Mouse (Mus musculus) 3T3-L1 (cell line): ENCODE data around the gene Otoa.

Source experiments
- DNase-seq: peaks from one replicate; pipeline ENCODE4 v3.0.0-alpha.2; 2015; ENCODE audit warnings: low read depth, low spot score

Gene Otoa

DNA sequence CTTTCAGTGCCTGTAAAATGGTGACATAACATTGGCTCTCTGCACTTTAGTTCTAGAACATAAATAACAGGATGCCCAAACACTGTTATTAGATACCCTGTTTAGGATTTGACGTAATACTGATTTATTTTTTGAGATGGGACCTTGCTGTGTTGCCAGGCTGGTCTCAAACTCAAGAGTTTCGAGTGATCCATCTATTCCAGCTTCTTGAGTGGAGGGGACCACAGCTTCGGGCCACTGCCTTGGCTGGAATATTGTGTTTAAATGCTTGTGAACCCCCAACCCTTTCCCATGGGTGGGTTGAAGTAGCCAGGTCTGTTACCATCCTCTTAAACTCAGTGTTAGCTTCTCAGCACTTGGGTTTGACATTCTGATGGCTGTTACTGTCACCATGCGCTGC, at the start of gene Otoa:
Gene Otoa (plus strand): TSS at position 301 of the 400 bp plus-strand sequence.
- no peak for DNase-seq

DNA sequence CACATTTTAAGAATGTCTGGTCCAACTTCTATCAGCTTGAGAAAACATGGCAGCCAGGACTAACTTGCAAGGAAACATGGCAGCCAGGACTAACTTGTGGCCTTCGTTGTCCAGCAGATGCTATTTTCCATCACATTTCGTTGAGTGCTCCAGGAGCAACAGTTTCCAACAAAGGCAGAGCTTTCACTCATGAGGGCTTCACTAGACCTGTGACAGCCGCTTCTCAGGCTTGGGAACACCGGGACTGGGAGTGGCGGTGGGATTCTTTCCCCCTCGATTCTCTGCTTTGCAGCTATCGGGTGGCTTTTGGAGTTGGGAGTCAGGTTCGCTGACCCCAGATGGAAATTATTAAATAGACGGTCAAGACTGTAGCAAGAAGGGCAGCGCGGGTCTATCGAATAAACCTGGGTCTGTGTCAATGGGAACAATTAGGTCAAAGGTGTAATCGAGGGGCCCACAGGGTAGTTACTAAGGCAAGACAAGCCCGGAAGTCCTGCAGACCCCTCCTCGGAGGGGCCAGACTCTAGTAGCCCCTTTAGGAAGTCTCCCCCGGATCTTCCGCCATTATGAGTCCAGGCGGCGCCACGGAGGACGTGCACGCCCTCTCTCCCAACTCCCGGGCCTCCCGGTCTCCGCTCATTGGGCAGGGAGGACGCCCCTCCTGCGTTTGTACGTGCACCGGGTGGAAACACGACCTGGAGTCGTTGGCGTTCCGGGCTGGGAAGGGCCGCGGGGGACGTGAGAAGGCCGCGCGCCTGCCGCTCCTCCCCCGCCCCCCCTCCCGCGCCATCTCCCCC, 47.4 kb upstream of the Otoa start, which contains the start of gene Mettl9:
Gene Mettl9 (plus strand): TSS at position 590 of the 797 bp plus-strand sequence.
- DNase-seq = peak; percentile 85

DNA sequence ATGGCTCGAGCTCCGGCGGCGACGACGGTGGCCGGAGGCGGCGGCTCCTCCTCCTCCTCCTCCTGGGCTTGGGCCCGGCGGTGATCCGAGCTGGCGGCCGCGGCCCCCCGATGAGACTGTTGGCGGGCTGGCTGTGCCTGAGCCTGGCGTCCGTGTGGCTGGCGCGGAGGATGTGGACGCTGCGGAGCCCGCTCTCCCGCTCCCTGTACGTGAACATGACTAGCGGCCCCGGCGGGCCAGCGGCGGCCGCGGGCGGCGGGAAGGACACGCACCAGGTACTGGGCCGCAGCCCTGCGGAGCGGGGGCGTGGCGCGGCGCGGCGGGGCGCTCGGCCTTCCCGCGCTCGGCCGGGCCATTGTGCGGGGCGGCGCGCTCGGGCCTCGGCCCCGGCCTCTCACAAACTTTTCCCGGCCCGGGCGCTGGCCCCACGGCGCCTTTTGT, 46.7 kb upstream of the Otoa start:
- no peak for DNase-seq

DNA sequence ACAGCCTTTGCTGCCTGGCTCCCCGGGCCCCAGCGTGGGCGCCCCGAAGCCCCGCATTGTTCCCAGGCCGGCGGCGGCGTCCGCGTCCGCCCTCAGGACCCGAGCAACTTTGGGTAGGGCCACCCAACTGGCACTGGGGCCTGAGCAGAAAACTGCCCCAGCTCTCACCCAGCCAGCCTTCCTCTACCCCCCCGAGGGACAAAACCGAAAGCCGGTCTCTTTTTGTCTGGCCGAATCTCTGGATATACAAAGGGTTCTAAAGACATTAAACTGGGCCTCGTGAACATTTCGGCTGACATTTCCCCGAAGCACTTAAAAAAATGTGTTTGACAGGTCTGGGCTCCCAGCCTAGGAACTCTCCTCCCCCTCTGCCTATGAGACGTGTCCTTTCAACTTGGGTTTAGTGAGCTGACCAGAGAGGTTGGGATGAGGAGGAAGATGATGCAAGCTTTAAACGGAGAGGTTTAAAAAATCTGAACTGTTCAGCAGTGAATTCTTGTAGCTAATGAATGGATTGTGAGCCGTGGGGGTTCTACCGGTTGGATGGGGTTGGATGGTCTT, 46.2 kb upstream of the Otoa start:
- peak; percentile 69 for DNase-seq

DNA sequence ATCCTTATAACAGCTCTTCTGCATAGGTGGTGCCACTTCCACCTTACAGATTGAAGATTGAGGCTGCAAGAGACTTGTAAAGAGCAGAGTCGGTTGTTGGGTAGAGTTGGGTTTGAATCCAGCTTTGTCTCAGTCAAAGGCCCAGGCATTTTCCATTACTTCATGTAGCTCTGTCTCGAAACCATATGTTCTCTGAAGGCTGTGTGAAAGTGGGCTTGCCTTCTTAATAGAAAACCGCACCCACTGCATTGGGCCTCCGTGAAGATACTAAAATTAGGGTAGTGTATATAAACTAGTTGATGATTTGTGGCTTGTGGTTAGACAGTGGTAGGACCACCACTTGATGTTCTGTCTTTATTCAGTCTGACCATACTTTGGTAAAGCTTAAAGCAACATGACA, 40.9 kb upstream of the Otoa start:
- no peak for DNase-seq

DNA sequence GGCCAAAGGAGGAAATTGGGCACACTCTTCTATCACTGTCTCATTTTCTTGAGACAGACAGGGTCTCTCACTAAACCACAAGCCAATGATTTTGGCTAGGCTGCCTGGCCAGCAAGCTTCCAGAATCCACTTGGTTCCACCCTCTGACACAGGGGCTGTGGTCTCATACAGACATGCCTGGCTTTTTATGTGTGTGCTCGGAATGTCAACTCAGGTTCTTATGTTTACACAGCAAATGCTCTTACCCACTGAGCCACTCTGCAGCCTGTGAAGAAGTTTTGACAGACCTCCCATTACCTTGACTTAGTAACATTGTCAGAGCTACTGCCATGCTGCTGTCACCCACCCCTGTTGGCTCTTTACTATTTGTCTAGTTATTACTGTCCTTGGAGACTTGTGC, 39.5 kb upstream of the Otoa start:
- no peak for DNase-seq

DNA sequence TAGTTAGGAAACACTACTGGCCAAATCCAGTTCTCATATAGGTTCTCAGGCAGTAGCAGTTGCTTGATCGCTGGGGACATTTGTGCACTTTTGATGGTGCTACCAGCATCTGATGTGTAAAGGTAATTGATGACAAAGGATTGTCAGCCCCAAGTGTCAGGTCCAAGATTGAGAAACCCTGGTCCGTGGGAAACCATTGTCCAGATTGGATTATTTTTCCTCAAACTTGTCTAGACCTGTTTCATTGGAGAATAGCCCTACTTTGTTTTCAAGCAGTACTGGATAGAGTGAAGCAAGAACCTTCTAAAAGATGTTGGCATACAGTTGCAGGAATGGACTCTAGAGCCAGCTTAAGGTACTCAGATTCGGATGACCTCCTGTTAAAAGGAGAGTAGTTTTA, 38.4 kb upstream of the Otoa start:
- no peak for DNase-seq

DNA sequence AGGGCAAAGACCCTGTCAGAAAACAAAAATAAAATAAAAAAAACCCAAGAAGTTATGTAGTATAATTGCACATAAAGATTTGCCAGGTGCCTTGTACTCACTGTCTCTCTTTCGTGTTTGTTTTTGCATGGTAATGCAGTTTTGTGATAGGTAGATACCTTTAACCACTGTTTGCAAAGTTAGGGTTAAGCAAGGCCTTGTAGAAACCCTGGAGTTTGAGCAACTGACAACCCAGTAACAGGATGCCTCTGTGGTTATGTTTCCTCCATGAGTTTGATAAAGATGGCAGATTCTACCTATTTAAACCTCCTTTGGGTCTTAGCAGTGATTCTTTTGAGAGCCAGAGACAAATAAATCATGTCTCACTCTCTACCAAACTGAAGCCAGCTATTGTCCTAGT, 37.9 kb upstream of the Otoa start:
- DNase-seq = no peak

DNA sequence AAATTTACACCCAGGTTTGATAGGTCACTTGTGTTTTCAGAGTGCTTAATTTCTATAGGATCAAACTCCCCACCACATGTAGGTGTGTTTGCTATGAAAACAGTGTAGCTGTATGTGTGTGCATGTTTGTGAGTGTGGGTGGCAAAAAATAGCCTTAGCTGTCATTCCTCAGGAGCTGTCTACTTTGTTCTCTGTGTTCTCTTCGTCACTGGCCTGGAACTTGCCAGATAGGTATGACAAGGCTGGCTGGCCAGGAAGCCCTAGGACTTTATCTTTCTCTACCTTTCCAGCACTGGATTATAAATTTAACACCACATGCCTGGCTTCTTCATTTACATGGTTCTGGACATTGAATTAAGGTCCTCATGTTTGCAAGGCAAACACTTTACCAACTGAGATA, 37.2 kb upstream of the Otoa start:
- DNase-seq = no peak

DNA sequence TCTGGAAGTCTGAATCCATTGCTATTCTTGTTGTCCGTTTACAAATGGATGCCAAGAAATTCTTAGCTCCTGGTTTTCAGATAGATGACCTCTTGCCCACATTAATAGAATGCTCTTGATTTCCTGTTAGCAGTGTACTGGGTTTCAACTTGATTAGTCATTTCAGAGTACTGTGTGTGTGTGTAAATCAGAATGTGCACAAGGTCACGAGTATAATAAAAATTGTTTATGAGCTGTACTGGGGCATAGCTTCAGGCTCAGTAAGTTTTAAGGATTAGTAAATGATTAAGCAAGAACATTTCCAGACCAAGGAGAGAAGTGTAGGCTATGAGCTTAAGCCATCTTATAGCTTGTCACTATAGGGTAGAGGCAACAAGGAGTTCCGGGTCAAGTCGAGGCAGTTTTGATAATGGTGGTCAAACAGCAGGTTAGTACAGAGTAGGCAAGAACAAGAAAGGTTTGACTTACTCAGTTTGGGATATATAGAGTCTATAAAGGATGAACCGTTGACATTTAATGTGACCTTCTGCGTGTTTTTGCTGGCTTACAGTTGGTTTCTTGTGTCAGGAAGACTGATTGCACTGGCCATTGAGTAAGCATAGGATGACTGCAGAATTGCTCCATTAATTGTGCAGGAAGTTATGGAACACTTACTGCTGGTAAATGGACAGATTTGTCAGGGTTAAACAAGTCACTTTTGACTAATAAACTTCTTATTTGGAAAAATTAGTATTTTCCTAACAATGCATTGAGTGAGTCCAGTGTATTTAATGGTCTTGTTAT, 35.6 kb upstream of the Otoa start:
- DNase-seq = peak; percentile 55

DNA sequence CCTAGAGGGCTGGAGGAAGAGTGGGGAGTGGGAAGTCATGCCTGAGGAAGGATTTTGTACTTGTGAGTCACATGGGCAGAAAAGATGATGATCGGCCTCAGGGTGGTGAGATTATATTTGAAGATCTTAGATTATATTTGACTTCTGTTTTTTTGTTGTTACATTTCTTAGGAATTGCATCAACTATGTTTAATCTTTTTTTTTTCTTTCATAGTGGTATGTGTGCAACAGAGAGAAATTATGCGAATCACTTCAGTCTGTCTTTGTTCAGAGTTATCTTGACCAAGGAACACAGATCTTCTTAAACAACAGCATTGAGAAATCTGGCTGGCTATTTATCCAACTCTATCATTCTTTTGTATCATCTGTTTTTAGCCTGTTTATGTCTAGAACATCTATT, 33.8 kb upstream of the Otoa start:
- DNase-seq = peak; percentile 19

DNA sequence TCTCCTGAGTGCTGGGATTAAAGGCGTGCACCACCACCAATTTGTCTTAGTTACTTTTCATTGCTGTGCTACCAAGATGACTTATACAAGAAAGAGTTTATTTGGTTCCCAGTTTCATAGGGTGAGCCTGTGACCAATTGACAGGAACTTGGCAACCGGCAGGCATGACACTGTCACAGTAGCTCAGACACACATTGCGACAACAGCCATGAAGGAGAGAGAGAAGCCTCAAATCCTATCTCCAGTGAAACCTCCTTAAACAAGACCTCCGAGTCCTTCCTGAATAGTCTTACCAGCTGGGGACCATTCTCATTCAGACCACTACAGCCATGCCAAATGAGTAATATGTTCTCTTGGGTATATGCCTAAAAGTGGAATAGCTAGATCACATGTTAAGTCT, 28.4 kb upstream of the Otoa start:
- DNase-seq = no peak

DNA sequence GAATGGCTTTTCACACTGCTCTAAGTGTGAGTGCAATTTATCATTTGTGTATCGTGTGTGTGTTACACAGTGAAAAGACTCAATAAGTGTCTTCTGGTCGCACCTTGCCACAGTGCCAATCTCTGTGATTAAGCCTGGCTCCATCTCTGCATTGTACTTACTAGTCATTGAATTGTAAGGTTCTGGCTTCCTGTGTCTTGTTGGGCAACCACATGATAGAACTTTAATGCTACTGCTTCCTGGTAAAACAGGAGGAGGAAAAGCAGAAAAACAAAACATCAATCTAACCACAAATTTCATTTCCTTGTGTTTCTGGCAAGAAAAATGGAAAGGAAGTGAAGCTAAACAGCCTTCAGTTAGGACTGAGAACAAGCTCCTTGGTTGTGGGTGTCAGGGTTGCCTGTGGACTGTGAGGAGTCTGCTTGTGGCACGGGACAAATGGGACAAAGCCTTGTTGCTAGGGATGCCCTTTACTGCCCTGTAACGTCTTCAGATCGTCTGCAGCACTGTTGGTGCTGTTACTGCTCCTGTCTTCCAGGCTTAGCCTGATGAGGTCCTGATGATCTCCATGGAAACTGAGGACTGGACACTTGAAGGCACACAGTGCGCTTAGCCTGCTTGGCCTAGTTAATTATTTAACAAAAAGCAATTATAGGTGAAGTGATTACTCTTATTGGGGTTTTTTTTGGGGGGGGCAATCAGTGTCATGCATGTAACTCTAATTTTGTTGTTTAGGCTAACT, 21.8 kb upstream of the Otoa start:
- DNase-seq = no peak

DNA sequence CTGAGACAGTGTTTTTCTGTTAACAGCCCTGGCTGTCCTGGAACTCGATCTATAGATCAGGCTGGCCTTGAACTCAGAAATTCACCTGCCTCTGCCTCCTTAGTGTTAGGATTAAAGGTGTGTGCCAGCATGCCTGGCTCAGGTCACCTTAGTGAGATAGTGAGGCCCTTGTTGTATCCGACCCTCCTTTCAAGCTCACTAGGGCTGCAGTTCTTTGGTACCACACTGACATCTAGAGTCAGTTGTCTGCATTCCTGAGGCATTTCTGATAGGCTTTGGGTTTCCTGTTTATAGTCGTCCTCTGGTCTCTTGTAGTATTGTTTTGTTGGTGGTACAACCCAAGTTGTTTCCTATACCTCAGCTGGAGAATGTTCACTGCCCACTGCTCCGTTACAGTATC, 17.1 kb upstream of the Otoa start:
- DNase-seq = peak; percentile 50

DNA sequence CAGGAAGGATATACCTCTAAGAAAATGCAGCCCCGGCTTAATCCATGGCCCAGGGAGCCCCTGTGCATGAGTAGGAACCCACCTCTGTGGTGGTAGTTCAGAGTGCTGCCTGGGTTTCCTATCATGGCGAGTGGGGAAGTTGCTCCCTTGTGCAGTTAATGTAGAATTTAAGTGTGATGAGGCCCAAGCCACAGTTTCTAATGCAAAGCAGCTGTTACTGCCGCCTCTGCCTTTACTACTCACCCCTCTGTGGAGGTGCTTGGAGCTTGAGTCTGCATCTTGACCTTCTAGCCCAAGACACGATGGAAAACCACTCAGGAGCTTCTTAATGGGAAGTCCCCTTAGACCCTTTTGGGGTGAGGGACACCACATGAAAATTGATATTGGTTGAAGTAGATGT, 10.2 kb upstream of the Otoa start:
- DNase-seq = no peak

DNA sequence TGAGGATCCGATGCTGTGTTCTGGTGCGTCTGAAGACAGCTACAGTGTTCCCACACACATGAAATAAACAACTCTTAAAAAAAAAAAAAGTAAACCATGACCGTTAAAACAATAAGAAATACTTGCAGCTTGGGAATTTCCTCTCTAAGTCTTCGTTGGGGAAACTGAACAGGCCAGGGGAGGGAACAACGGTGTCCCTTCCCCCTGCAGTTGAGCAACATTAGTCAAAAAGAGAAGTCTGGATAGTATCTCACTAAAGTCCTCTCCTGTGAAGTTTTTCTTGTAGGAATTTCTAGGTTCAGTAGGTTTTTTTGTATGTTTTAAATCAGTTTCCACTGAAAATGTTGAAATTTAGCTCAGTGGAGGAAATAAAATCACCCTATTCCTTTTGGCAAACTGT, 8.9 kb upstream of the Otoa start:
- no peak for DNase-seq

DNA sequence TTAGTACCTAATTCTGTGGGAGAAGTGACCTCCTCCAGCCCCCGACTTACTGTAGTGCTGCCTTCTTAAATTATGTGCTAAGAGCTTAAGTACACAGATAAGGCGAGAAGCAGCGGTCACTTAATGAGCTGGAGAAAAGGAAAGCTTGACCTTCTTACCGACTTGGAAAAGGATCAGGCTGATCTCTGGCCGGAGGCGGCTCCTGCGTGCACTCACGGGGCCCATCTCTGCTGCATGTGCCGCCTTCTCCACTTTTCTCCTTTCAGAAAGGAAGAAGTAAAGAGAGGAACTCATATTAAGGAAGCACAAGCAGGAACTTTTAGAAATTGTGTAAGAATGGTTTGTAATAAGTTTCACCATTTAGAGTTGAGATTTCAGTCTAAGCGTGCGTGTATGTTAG, 7.2 kb upstream of the Otoa start, which contains the start of gene Igsf6:
Gene Igsf6 (minus strand): TSS at position 292 of the 400 bp plus-strand sequence.
- DNase-seq = no peak

DNA sequence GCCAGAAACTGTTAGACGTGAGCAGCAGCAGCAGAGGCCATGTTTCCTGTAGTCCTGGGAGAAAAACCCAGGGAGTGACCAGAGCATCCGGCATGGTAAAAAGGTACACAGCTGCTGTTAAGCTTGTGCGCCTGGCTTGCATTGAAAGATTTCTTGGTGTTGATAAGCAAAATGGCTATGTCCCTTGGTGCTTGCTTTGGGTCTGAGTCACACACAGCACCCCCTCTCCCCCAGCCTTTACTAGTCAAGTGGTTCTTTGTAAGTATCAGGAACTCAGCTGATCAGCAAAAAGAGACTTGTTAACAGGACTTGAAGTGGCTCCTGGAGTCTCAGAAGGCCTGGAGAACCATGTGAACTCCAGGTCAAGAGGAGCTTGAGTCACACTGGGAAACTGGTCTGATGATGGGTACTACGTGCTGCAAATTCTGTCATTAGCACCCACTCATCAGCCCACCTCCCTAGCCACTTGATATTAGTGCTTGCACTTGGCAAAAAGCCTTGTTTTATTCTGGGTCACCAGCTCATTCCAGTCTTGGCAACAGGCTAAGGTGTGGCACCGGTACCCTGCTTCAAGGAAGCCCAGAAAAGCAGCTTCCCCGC, 6.5 kb upstream of the Otoa start:
- no peak for DNase-seq

DNA sequence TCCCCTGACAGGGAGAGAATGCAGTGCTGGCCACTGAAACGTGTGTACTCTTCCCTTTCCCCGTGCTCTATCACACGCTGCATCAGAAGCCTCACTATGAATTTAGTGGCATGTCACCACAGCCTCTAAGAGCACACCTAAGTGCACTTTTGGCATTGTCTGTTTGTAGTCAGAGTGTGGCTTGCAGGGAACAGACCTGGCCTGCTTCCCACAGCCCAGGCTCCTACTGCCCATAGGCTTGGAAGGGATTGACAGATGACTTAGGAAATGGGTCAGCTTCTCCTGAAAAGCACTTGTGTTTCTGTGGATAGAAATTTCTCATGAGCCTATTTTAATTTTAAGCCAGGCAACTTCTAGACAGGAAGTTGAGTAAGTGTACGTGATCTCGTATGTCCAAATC, 6.0 kb upstream of the Otoa start:
- no peak for DNase-seq

DNA sequence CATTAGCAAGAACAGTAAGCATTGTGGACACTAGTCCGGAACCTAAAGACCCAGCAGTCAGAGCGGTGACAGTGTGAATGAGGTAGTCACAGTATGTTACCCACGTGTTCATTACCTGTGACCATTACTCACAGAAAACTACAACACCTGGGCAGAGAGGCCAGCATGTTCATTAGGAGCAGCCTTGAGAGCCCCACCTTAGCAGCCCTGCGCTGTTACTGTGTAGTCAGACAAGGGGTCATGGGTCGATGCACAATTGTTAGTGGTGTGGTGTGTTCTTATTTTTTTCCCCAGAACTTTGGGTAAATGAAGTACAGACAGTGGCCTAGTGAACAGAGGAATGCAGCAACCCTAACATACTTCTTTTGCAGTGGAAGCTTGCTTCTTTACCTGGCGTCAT, 4.1 kb upstream of the Otoa start:
- no peak for DNase-seq

DNA sequence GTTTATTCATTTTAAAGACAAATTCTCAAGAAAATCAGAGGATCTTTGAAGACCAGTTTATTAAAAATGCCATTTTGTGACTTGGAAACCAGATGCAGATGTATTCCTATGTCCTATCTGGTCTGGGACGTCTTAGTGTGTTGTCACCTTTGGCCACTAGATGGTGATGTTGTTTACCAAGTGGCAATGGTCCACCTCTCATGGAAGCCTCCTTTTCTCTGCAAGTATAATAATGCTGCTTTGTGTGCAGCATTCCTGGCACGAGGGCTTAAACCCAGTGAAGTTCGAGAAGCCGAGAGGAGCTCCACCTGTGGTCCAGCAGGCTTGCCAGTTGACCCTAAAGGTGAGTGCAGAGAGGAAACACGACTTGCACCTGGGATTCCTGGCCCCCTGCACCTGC, 3.6 kb upstream of the Otoa start:
- peak; percentile 78 for DNase-seq
